Mouse (Mus musculus) large intestine, adult 2 months (tissue): ENCODE results near the gene Dclk2. TPM values are rescaled to one million over a fixed set of nuclear protein-coding genes. Genes with fewer than 3 reads are reported as not detected.

Source experiments
- DNase-seq: peaks from one replicate; pipeline ENCODE4 v3.0.0-alpha.2; 2012; ENCODE audit warnings: low read depth, low spot score
- WGBS: fragments of 180-500 bp; shearing (Covaris S2); methylation state at CpG from one replicate; pipeline ENCODE4 v1.1.7; 2018; 5-methylcytosine and 5-hydroxymethylcytosine counted together
- polyA plus RNA-seq: library from polyadenylated mRNA; depleted of rRNA; stranded (reverse); fragments of >200 nt; gene quantifications from 2 replicates; pipeline ENCODE4 v1.2.3, GENCODE M21; 2012

Gene Dclk2
- polyA plus RNA-seq, 1 experiment, result 2.3 TPM

- WGBS, result 61% methylated on average over 14 of the region's 14 CpGs
- DNase-seq, result no peak
These were observed 145.8 kb downstream of the Dclk2 start for GRCm38 (mm10) chr3:86774566-86775443.

- WGBS, result 78% methylated on average over 6 of the region's 6 CpGs
These were observed 151.7 kb downstream of the Dclk2 start for GRCm38 (mm10) chr3:86768969-86769368.

GRCm38 (mm10) chr3:86768553-86768952 lies 152.1 kb downstream of the Dclk2 start:
- WGBS, result 55% methylated on average over 8 of the region's 8 CpGs
- no peak for DNase-seq

More at GRCm38 (mm10) chr3:86768969-86769368, 151.7 kb downstream of the Dclk2 start:
- no peak for DNase-seq

GRCm38 (mm10) chr3:86762456-86762855 lies 158.2 kb downstream of the Dclk2 start:
- DNase-seq, result no peak
- 91% methylated on average over 4 of the region's 4 CpGs for WGBS

GRCm38 (mm10) chr3:86762036-86762415 lies 158.6 kb downstream of the Dclk2 start:
- WGBS, result 93% methylated on average over 6 of the region's 6 CpGs
- DNase-seq, result no peak

- 65% methylated on average over 9 of the region's 9 CpGs for WGBS
- DNase-seq, result peak; percentile 14
These were observed 159.3 kb downstream of the Dclk2 start for GRCm38 (mm10) chr3:86761095-86762035.

- 78% methylated on average over 7 of the region's 7 CpGs for WGBS
- DNase-seq, result no peak
These were observed 160.2 kb downstream of the Dclk2 start for GRCm38 (mm10) chr3:86760474-86760873.

GRCm38 (mm10) chr3:86759834-86760233 lies 160.8 kb downstream of the Dclk2 start:
- no peak for DNase-seq
- 73% methylated on average over 8 of the region's 8 CpGs for WGBS

GRCm38 (mm10) chr3:86759383-86759782 lies 161.3 kb downstream of the Dclk2 start:
- WGBS, result 71% methylated on average over 1 of the region's 1 CpGs
- DNase-seq, result no peak

- 48% methylated on average over 6 of the region's 6 CpGs for WGBS
- no peak for DNase-seq
These were observed 161.9 kb downstream of the Dclk2 start for GRCm38 (mm10) chr3:86758727-86759126.

- 75% methylated on average over 1 of the region's 1 CpGs for WGBS
- DNase-seq, result no peak
These were observed 164.1 kb downstream of the Dclk2 start for GRCm38 (mm10) chr3:86756548-86756947.

- WGBS, result 76% methylated on average over 14 of the region's 14 CpGs
- DNase-seq, result no peak
These were observed 165.8 kb downstream of the Dclk2 start for GRCm38 (mm10) chr3:86754595-86755557.

- 47% methylated on average over 6 of the region's 6 CpGs for WGBS
- DNase-seq, result no peak
These were observed 166.5 kb downstream of the Dclk2 start for GRCm38 (mm10) chr3:86754178-86754577.

- DNase-seq, result no peak
- 53% methylated on average over 7 of the region's 7 CpGs for WGBS
These were observed 170.0 kb downstream of the Dclk2 start for GRCm38 (mm10) chr3:86750652-86751051.

GRCm38 (mm10) chr3:86745769-86746512 lies 174.7 kb downstream of the Dclk2 start:
- 81% methylated on average over 10 of the region's 10 CpGs for WGBS
- DNase-seq, result no peak

- 73% methylated on average over 4 of the region's 4 CpGs for WGBS
- DNase-seq, result no peak
These were observed 175.3 kb downstream of the Dclk2 start for GRCm38 (mm10) chr3:86745348-86745747.

- WGBS, result 96% methylated on average over 4 of the region's 4 CpGs
- no peak for DNase-seq
These were observed 180.9 kb downstream of the Dclk2 start for GRCm38 (mm10) chr3:86739745-86740144.

GRCm38 (mm10) chr3:86738831-86739230 lies 181.8 kb downstream of the Dclk2 start:
- DNase-seq, result no peak
- WGBS, result 78% methylated on average over 3 of the region's 3 CpGs
